Mouse (Mus musculus) gastrocnemius, postnatal 10 days (tissue): ENCODE results near the gene Rnf216. TPM values are rescaled to one million over a fixed set of nuclear protein-coding genes. Genes with fewer than 3 reads are reported as not detected.
"Not testable (repeated sequence)": the region's sequence is repeated elsewhere in the genome, so short reads cannot be mapped to it uniquely, and the experiment has no call there.

Source experiments
- DNase-seq: peaks from one replicate; pipeline ENCODE4 v3.0.0; 2021; ENCODE audit warnings: mixed read lengths
- long read RNA-seq, 2 experiments: library from polyadenylated mRNA; stranded (forward); transcript quantifications; one replicate each; pipeline ENCODE4 v2.0.0; 2021
- total RNA-seq, 2 experiments: library from RNA; stranded (reverse); gene quantifications; 2 replicates each; pipeline ENCODE4 v1.2.3; 2021

Rnf216 gene
- total RNA-seq: 10 to 100 TPM; 22.1 to 25.9 TPM
- long read RNA-seq, experiment 1, full-length matches to known transcripts: 9 of 15 reads
- long read RNA-seq, experiment 1, partial matches to known transcripts: 2 of 15 reads
- long read RNA-seq, experiment 1, other reads (novel, unspliced or antisense): 4 of 15 reads
- long read RNA-seq, experiment 2, full-length matches to known transcripts: 6 of 10 reads
- long read RNA-seq, experiment 2, partial matches to known transcripts: 1 of 10 reads
- long read RNA-seq, experiment 2, other reads (novel, unspliced or antisense): 3 of 10 reads

GRCm38 (mm10) chr5:143112281-143113246, at the start of gene Rnf216:
Rnf216 (minus strand) TSS chr5:143112994.
- DNase-seq: peak; percentile 95

GRCm38 (mm10) chr5:143155534-143155933, 42.7 kb upstream of the Rnf216 start:
- no peak for DNase-seq

- no peak for DNase-seq
Measured at GRCm38 (mm10) chr5:143153756-143154155, 41.0 kb upstream of the Rnf216 start.

GRCm38 (mm10) chr5:143150044-143150443, 37.2 kb upstream of the Rnf216 start:
- DNase-seq: no peak

GRCm38 (mm10) chr5:143149536-143149935, 36.7 kb upstream of the Rnf216 start:
- DNase-seq: no peak

GRCm38 (mm10) chr5:143148661-143149060, 35.9 kb upstream of the Rnf216 start:
- DNase-seq: no peak

GRCm38 (mm10) chr5:143147481-143147880, 34.7 kb upstream of the Rnf216 start, which contains the start of gene Olfr718-ps1:
Olfr718-ps1 (minus strand) TSS chr5:143147581.
- no peak for DNase-seq

- DNase-seq: no peak
Measured at GRCm38 (mm10) chr5:143137580-143137979, 24.8 kb upstream of the Rnf216 start.

GRCm38 (mm10) chr5:143135042-143135441, 22.2 kb upstream of the Rnf216 start:
- DNase-seq: no peak

GRCm38 (mm10) chr5:143134216-143135010, 21.6 kb upstream of the Rnf216 start:
- DNase-seq: not testable (repeated sequence)

GRCm38 (mm10) chr5:143132935-143133514, 20.2 kb upstream of the Rnf216 start:
- no peak for DNase-seq

GRCm38 (mm10) chr5:143130342-143130741, 17.5 kb upstream of the Rnf216 start:
- no peak for DNase-seq

GRCm38 (mm10) chr5:143129101-143129500, 16.3 kb upstream of the Rnf216 start:
- DNase-seq: no peak

GRCm38 (mm10) chr5:143127837-143128236, 15.0 kb upstream of the Rnf216 start:
- DNase-seq: no peak

GRCm38 (mm10) chr5:143126908-143127307, 14.1 kb upstream of the Rnf216 start:
- DNase-seq: no peak

- no peak for DNase-seq
Measured at GRCm38 (mm10) chr5:143126089-143126488, 13.3 kb upstream of the Rnf216 start.

GRCm38 (mm10) chr5:143125601-143126000, 12.8 kb upstream of the Rnf216 start:
- no peak for DNase-seq

- DNase-seq: no peak
Measured at GRCm38 (mm10) chr5:143124805-143125378, 12.1 kb upstream of the Rnf216 start.

GRCm38 (mm10) chr5:143122673-143123072, 9.9 kb upstream of the Rnf216 start:
- DNase-seq: no peak

GRCm38 (mm10) chr5:143122125-143122524, 9.3 kb upstream of the Rnf216 start:
- DNase-seq: no peak

- DNase-seq: no peak
Measured at GRCm38 (mm10) chr5:143106842-143107241, 6.0 kb downstream of the Rnf216 start.

GRCm38 (mm10) chr5:143103231-143103630, 9.6 kb downstream of the Rnf216 start:
- no peak for DNase-seq
